Mouse (Mus musculus): Measurements from ENCODE around the gene Tspyl2. TPM values are rescaled to one million over a fixed set of nuclear protein-coding genes. Genes with fewer than 3 reads are reported as not detected.

Tspyl2 gene
- 35.1 TPM for polyA plus RNA-seq (2014; fragmentation: Illumina TruSeq; extraction: RNeasy Lipid Tissue Mini Kit (QIAGEN cat#74804); ENCODE audit: low read depth, low replicate concordance)

GRCm38 (mm10) chrX:152342358-152342901 is at the start of gene Tspyl2:
Gene Tspyl2 (minus strand): TSS chrX:152342425.

GRCm38 (mm10) chrX:152368397-152369273 is 26.4 kb upstream of the Tspyl2 start, which contains the start of gene Gpr173:
Gene Gpr173 (minus strand): TSS chrX:152368704.

GRCm38 (mm10) chrX:152326996-152327688 is 15.1 kb downstream of the Tspyl2 start, which contains the start of gene Kantr:
Gene Kantr (minus strand): TSS chrX:152327495.

Other genes with a start within 250 kb of the Tspyl2 start
- 0.43 TPM for gene Iqsec2, start 198.2 kb downstream of the Tspyl2 start, polyA plus RNA-seq (2014; fragmentation: Illumina TruSeq; extraction: RNeasy Lipid Tissue Mini Kit (QIAGEN cat#74804); ENCODE audit: low read depth, low replicate concordance)
- gene Kdm5c, start 109.4 kb downstream of the Tspyl2 start, polyA plus RNA-seq (2014; fragmentation: Illumina TruSeq; extraction: RNeasy Lipid Tissue Mini Kit (QIAGEN cat#74804); ENCODE audit: low read depth, low replicate concordance) = 2.9 TPM
- gene Kantr, start 14.9 kb downstream of the Tspyl2 start, polyA plus RNA-seq (2014; fragmentation: Illumina TruSeq; extraction: RNeasy Lipid Tissue Mini Kit (QIAGEN cat#74804); ENCODE audit: low read depth, low replicate concordance) = 3.7 TPM
- gene Gpr173, start 26.3 kb upstream of the Tspyl2 start, polyA plus RNA-seq (2014; fragmentation: Illumina TruSeq; extraction: RNeasy Lipid Tissue Mini Kit (QIAGEN cat#74804); ENCODE audit: low read depth, low replicate concordance) = 0.08 TPM
- 23.0 TPM for gene Cldn34a, start 220.9 kb upstream of the Tspyl2 start, polyA plus RNA-seq (2014; fragmentation: Illumina TruSeq; extraction: RNeasy Lipid Tissue Mini Kit (QIAGEN cat#74804); ENCODE audit: low read depth, low replicate concordance)

Measured in testis, adult 10 weeks (tissue).